Mouse (Mus musculus) thymus, postnatal 10 days (tissue): Measurements from ENCODE around the gene Vps13a.
"Not testable (repeated sequence)": the region's sequence is repeated elsewhere in the genome, so short reads cannot be mapped to it uniquely, and the experiment has no call there.

ENCODE experiments used
- DNase-seq, 2 experiments: peaks; one replicate each; pipeline ENCODE4 v3.0.0; 2021; ENCODE audit warnings: low spot score in 2 of 2

The Vps13a gene

GRCm38 (mm10) chr19:16780790-16781384 is at the start of gene Vps13a:
Gene Vps13a (minus strand): TSS chr19:16780933.
- peak; percentile 92 for DNase-seq

DNA sequence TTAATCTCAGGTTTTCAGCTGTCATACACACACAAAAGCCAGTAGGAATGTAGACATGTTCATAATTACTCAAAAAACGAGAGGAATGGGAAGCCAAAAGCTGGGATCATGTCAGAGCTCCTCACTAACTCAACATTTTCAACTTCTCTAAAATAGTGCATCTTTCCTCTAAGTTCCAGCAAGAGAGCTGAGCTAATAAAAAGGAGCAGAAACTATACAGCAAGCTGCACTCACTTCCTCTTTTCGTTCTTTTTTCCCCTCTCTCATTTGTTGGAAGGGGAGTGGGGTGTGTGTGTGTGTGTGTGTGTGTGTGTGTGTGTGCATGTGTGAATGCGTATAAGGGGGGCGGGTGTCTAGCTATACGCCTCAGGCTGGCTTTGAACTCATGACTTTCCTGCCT is 46.9 kb upstream of the Vps13a start:
- DNase-seq: no peak

DNA sequence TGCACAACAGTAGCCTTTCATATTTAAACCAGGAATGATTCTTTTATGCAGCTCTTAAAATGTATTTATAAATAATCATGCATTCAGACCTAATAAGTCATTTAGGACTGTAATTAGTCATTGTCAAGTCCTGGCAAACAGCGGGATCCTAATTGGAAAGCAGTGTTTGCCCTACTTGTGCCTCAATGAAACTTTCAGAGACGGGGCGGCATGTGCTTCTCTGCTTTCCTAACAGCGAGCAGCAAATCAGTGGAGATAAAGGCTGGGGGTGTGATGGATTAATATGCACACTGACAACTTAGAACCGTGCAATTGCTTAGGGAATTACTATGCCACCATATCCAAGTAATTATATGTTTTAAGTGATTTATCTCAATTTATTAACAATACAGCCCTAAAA is 44.5 kb upstream of the Vps13a start:
- no peak for DNase-seq

- DNase-seq: no peak
Observed at GRCm38 (mm10) chr19:16814848-16815247, 34.1 kb upstream of the Vps13a start.

- no peak for DNase-seq
Observed at GRCm38 (mm10) chr19:16813306-16813705, 32.6 kb upstream of the Vps13a start.

DNA sequence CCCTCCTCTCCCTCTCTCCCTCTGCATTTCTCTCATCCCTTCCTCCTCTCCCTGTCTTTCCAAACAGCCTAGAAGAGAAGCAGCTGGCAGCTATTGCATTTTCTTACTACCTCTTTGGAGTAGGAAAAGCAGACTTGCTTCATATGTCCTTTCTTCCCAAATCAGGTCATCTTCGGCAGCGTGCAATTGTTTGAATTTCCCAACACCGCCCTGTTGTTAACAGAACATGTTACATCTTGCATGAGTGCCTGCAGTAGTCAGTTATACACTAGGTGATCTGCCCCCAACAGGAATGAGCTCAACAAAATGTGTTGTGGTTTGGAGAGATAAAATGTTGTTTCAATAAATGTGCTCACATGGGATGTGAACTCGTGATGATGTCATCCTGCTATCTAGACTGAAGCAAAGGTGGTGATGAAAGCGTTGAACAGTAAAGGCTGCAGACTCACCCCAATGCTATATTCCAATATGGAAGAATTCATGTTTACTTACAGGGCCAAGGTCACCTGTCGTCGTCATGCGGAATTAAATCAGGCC is 31.4 kb upstream of the Vps13a start:
- DNase-seq: no peak

DNA sequence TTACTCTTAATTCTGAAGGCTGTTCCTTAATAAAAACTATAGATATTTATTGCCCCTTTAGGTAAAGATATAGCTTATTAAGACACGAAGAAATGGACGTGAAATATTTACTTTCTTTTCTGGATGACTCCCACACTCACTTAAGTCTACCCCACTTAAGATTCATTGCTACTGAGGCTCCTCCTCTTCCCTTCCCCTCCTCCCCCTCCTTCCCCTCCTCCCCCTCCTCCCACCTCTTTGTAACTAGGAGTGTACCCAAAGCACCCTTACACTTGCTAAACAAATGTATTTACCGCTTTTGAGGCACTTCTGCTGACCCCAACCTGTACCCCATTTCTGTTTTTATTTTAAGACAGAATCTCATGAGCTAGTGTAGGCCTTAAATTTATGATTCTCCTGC is 24.4 kb upstream of the Vps13a start:
- DNase-seq: no peak

DNA sequence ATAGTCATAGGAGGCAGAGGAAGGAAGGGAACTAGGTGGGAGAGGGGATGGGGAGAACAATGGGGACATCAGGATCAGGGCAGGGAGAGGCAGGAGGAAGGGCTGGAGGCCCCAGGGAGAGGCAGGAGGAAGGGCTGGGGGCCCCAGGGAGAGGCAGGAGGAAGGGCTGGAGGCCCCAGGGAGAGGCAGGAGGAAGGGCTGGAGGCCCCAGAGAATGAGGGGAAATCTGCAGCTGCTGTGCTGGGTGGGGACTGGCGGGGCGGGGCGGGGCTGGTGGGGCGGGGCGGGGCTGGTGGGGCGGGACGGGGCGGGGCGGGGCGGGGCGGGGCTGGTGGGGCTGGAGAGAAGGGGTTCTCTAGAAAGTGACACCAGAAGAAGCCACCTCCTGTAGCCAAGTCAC is 23.8 kb upstream of the Vps13a start:
- no peak for DNase-seq

DNA sequence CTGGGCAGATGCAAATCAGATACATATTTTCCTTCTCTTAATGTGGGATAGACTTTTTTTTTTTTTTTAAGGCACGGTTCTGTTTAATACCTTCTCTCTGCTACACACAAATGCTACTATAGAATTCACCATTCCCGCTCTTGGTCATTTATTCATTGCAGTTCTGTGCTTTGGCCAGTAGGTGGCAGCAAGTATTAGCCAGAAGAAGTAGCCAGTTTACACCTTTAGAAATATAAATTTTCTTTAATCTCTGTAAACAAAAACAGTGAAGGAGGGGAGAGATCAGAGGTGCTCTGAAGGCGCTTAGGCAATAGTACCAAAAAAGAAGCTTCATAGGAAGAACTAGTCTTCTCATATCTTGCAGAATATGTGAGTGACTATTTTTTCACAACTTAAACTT is 22.0 kb upstream of the Vps13a start:
- DNase-seq: peak in 1 of 2 experiments; percentile 51

DNA sequence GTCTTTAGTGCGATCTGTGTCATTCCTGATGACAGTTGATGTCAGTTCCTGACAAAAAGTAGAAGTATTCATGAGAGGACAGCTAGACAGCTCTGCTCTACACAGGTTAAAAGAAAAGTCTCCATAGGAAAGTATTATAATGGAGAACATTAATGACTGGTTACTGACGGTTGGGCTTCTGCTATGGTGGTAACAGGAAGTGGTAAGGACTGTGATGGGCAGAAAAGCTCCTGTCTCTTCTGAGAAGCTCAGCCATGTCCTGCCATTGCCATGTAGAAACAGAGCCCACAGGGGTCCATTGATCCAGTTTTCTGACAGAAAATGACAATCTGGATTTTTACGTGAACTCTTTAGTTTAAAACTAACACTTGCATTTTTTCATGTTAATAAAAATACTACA is 21.4 kb upstream of the Vps13a start:
- DNase-seq: no peak

DNA sequence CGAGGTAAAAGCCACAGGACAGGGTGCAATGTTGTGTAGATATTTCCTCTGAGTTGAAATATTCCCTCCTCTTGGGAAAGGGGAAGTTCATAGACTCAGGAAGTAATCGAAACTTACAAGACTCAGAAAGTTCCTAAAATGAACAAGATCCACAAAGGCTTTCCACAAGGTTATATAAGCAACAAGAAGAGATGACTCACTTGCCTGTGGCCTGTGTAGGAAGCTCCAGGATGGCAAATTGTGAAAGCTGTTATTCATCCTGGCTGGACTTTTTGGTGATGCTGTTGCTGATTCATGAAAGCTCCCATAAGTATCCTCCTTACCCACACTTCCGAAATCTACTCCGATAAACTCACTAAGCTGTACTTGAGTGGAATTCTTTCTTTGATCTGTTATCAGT is 17.2 kb upstream of the Vps13a start:
- DNase-seq: no peak

DNA sequence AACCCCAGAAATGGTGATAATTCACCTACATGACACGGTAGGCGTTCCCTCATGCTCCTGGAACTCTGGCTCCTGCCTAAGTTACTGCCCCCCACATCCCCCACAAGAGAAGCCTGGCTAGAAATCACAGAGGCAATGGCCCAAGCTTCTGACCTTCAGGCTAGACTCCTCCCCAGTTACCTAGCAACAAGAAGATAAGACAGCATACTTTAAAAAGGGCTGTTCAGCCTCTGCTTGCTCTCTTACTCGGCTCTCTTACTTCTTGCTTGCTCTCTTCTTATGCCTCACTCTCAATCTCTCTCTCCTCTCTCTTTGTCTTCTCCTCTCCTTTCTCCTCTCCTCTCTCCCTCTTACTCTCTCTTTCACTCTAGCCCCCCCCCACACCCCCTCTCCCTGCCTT is 13.8 kb upstream of the Vps13a start:
- not testable (repeated sequence) for DNase-seq

- no peak for DNase-seq
Observed at GRCm38 (mm10) chr19:16789930-16790329, 9.2 kb upstream of the Vps13a start.

GRCm38 (mm10) chr19:16784879-16785278 is 4.1 kb upstream of the Vps13a start:
- no peak for DNase-seq

- DNase-seq: no peak
Observed at GRCm38 (mm10) chr19:16781406-16782019, 780 bp upstream of the Vps13a start.

DNA sequence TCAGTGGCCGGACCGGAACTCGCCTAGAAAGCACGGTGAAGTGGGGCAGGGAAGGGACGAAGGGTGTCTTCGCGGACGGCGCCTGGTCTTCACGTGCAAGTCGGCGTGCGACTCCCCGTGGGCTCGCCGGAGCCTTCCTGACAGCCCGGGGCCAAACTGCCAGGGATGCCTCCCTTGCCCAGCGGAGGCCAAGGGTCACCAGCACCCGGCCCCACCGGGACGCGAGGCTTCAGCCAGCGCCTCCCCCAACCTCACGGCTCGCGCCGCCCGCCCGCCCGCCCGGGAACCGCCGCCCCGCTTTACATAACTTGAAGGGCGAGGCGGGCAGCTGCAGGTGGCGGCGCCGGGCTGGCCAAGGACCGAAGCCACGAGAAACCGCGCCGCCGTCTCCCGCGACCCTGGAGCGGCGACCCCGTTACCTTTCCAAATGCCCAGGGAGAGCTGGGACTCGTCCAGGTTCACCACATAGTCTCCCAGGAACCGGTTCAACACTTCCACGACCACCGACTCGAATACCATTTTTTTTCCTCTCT is 416 bp downstream of the Vps13a start:
- DNase-seq: peak; percentile 38 to 43

- no peak for DNase-seq
Observed at GRCm38 (mm10) chr19:16779786-16780185, 947 bp downstream of the Vps13a start.

DNA sequence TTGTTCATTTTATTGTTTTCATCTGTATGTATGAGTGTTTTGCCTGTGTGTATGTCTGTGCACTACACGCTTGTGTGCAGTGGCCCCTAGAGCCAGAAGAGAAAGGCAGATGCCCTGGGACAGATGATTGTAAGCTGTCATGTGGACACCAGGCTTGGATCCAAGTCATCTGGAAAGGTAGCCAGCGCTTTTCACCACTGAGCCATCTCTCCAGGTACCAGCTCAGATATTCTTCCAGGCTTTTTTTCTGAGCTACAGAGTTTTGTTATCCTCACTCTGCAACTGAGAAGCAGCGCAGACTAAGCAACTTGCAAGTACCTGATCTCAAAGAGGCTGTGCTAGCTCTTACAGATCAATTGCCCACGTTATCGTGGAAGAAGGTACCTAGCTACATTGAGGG is 1.5 kb downstream of the Vps13a start:
- no peak for DNase-seq

- no peak for DNase-seq
Observed at GRCm38 (mm10) chr19:16778578-16778977, 2.2 kb downstream of the Vps13a start.

DNA sequence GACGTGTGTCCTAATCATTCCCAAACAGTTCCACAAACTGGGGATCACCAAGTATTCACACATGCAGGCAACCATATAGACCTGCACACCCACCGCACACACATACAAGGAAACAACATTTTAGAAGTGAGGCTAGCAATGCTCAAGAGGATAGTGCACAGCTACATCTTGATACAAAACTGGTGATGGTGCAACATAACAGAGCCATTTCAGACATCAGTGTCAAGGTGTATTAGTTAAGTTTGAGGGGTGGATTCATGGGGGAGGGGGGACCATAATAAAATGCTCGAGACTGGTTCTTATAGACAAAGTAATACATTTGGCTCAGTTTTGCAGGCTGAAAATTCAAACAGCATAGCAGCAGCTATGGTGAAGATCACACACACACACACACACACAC is 2.8 kb downstream of the Vps13a start:
- no peak for DNase-seq

DNA sequence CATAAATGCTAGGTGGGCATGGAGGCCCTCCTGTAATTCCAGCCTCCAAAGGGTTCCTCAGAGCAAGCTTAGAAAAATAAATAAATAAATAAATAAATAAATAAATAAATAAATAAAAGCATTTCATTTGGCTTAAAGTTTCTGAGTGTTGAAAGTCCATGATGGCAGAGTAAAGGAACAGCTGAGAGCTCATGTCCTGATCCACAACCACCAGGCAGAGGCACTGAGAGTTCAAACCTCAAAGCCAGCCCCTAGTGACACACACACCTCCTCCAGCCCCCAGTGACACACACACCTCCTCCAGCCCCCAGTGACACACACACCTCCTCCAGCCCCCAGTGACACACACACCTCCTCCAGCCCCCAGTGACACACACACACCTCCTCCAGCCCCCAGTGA is 3.3 kb downstream of the Vps13a start:
- not testable (repeated sequence) for DNase-seq

DNA sequence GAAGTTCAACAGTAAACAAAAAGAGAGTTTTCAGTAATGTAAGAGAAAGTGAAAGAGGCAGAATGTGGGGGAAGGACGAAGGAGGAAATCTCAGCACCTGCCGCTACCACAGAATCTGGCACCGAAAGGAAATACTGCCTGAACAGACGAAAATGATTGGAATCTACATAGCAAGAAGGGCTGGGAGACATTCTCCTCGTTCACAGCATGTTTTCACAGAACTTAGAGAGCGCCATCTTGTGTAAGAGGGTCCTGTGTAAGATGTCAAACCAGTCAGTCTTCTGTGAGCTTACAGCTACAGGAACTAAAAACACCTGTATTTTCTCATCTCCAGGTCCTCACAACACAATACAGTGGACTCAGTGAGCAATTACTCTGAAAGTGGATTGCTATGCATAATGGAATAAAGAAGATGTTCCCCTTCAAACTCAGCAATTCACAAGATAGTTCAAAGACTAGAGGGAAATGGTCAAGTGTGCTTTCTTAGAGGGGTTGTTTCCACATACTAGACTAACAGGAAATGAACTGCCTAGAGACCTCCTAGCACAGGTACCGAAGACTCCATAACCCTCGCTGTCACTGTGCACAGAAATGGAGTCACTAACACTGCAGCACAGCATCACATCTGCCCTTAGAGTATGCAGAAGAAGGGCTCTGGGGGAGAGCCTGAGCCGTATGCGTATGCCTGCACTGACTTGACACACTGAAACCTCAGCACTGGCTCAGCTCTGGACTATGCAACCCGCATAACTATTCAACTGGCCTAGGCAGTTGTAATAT is 7.3 kb downstream of the Vps13a start:
- peak in 1 of 2 experiments; percentile 26 for DNase-seq

GRCm38 (mm10) chr19:16767407-16767806 is 13.3 kb downstream of the Vps13a start:
- DNase-seq: no peak
